Mouse (Mus musculus) brown adipose tissue, adult 24 weeks (tissue): Measurements from ENCODE around the gene Tpst2. TPM values are rescaled to one million over a fixed set of nuclear protein-coding genes. Genes with fewer than 3 reads are reported as not detected.

Experiments
- polyA plus RNA-seq: library from polyadenylated mRNA; stranded (reverse); fragments of >200 nt; gene quantifications from 2 replicates; pipeline ENCODE4 v1.2.4, GENCODE M21; 2012; ENCODE audit not compliant: missing spikeins, insufficient read depth, insufficient read length

Tpst2 gene
- polyA plus RNA-seq, 1 experiment: 30.1 TPM

Other genes starting within 250 kb of the Tpst2 start
- gene Cryba4, start 24.2 kb upstream of the Tpst2 start, polyA plus RNA-seq: not detected in 2 replicates
- gene Crybb1, start 20.9 kb upstream of the Tpst2 start, polyA plus RNA-seq: not detected in 2 replicates
- 9.5 and 9.8 TPM in 2 replicates for gene Tfip11, start 49.7 kb downstream of the Tpst2 start, polyA plus RNA-seq
- gene Srrd, start 66.3 kb downstream of the Tpst2 start, polyA plus RNA-seq: 8.3 and 14.3 TPM in 2 replicates
- gene Hps4, start 66.4 kb downstream of the Tpst2 start, polyA plus RNA-seq: 8.0 and 11.9 TPM in 2 replicates
- gene Gm6583, start 79.3 kb downstream of the Tpst2 start, polyA plus RNA-seq: not detected in 2 replicates
- 1.0 and 1.5 TPM in 2 replicates for gene Asphd2, start 118.2 kb downstream of the Tpst2 start, polyA plus RNA-seq
- gene Gm6588, start 172.7 kb downstream of the Tpst2 start, polyA plus RNA-seq: not detected in 2 replicates